Mouse (Mus musculus) embryonic facial prominence, embryonic 12.5 days (tissue): ENCODE results near the gene Olfr1040. TPM values are rescaled to one million over a fixed set of nuclear protein-coding genes. Genes with fewer than 3 reads are reported as not detected.
"Not testable (repeated sequence)": the region's sequence is repeated elsewhere in the genome, so short reads cannot be mapped to it uniquely, and the experiment has no call there.

Source experiments
- ATAC-seq: fragments of 200-750 bp; cut with Nextera tagmentation; 2 replicates; pipeline ENCODE4 v1.8.0; 2017; ENCODE audit not compliant: insufficient number of reproducible peaks, insufficient read depth, low FRiP score, low TSS enrichment
- H3K27ac ChIP-seq: fragments of 300-500 bp; sonication (generic); 2 replicates; pipeline ENCODE4 v1.5.1; 2016; ENCODE audit warnings: mild to moderate bottlenecking
- H3K27me3 ChIP-seq: fragments of 300-500 bp; sonication (generic); 2 replicates; pipeline ENCODE4 v1.6.1; 2016; ENCODE audit warnings: mild to moderate bottlenecking, moderate library complexity
- H3K36me3 ChIP-seq: fragments of 300-500 bp; sonication (generic); 2 replicates; pipeline ENCODE4 v1.6.1; 2016; ENCODE audit warnings: mild to moderate bottlenecking
- H3K4me1 ChIP-seq: fragments of 300-500 bp; sonication (generic); 2 replicates; pipeline ENCODE4 v1.6.1; 2016
- H3K4me2 ChIP-seq: fragments of 300-500 bp; sonication (generic); replicated peaks from 2 replicates; pipeline ENCODE4 v1.6.1; 2016; ENCODE audit warnings: mild to moderate bottlenecking, moderate library complexity
- H3K4me3 ChIP-seq: fragments of 300-500 bp; sonication (generic); 2 replicates; pipeline ENCODE4 v1.5.1; 2016; ENCODE audit warnings: mild to moderate bottlenecking
- H3K9ac ChIP-seq: fragments of 300-500 bp; sonication (generic); 2 replicates; pipeline ENCODE4 v1.6.1; 2016; ENCODE audit warnings: mild to moderate bottlenecking, moderate library complexity
- H3K9me3 ChIP-seq: fragments of 300-500 bp; sonication (generic); 2 replicates; pipeline ENCODE4 v1.6.1; 2016; ENCODE audit warnings: mild to moderate bottlenecking, moderate library complexity
- whole genome bisulfite sequencing: fragments of 180-500 bp; shearing (Covaris S2); methylation state at CpG from one replicate; pipeline ENCODE4 v1.1.7; 2016; 5-methylcytosine and 5-hydroxymethylcytosine counted together
- polyA plus RNA-seq: library from polyadenylated mRNA; unstranded; fragments of >200 nt; fragmentation: Nextera tagmentation; extraction: Ambion mirVana; gene quantifications from 2 replicates; pipeline ENCODE4 v1.2.1, GENCODE M21; 2016

The Olfr1040 gene
- not detected in 2 replicates for polyA plus RNA-seq

DNA sequence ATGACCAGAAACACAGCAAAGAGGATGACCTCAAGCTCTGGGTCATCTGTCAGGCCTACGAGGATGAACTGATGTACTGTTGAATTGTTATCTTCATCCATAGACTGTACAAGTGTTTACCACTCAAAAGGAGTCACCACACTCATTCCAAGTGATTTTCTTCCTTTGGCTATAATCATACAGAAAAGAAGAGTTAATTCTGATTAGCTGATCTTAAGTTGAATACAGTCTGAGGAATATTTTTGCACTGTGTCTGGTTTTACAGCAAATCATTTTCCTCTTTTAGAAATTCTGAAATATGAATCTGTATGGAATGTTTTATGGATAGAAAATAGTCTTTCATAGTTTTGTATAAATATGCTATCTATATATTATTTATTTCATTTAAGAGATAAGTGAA lies at the start of gene Olfr1040:
Gene Olfr1040, minus strand, starts transcription at position 101 of the 400 bp plus-strand sequence.
- no peak for ATAC-seq
- no peaks in the 10 kb centered on the region for H3K4me1 ChIP-seq

GRCm38 (mm10) chr2:86195863-86196262 lies 49.3 kb upstream of the Olfr1040 start:
- no peak overlapping the region for H3K4me3 ChIP-seq
- no peaks in the 10 kb centered on the region for H3K4me1 ChIP-seq
- no peak for ATAC-seq
- H3K4me2 ChIP-seq = no peak overlapping the region
- 50% methylated on average over 1 of the region's 1 CpGs for WGBS
- H3K9ac ChIP-seq = no peak overlapping the region
- no peaks in the 10 kb centered on the region for H3K9me3 ChIP-seq
- no peak overlapping the region for H3K27ac ChIP-seq
- no peaks in the 10 kb centered on the region for H3K36me3 ChIP-seq
- no peaks in the 10 kb centered on the region for H3K27me3 ChIP-seq

More for the DNA sequence above, at the start of gene Olfr1040:
- no peak within 1 kb of the TSS for H3K4me3 ChIP-seq
- H3K9ac ChIP-seq = no peak within 1 kb of the TSS
- no peak within 1 kb of the TSS for H3K27ac ChIP-seq
- H3K4me2 ChIP-seq = no peak within 1 kb of the TSS
- no peaks in the 10 kb centered on the region for H3K9me3 ChIP-seq
- WGBS = 83% methylated on average over 1 of the region's 1 CpGs
- no peaks in the 10 kb centered on the region for H3K36me3 ChIP-seq
- no peaks in the 10 kb centered on the region for H3K27me3 ChIP-seq

DNA sequence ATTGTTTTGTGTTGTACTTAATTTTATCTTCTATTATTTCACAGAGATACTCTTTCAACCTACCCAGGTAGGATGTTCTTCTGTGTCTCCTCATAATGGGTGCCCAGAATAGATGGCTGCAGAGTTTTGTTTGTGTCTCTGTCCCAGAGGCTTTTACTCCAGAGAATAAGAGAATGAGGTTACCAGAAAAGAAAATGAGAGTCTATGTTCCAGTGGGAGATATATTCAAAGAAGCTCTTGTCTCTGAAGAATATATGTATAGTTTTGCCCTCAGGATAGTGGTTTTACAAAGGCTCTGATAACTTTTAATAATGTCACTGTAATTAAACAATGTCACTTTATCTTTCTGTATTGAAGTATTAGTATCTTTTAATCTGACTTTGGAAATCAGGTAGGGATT lies 39.1 kb upstream of the Olfr1040 start, which contains the start of gene Olfr52:
Gene Olfr52, minus strand, starts transcription at position 101 of the 400 bp plus-strand sequence.
- no peaks in the 10 kb centered on the region for H3K27me3 ChIP-seq
- H3K4me3 ChIP-seq = no peak within 1 kb of the TSS
- H3K36me3 ChIP-seq = no peaks in the 10 kb centered on the region
- ATAC-seq = no peak
- no peaks in the 10 kb centered on the region for H3K9me3 ChIP-seq
- H3K4me1 ChIP-seq = no peaks in the 10 kb centered on the region
- H3K27ac ChIP-seq = no peak within 1 kb of the TSS
- no peak within 1 kb of the TSS for H3K4me2 ChIP-seq
- no peak within 1 kb of the TSS for H3K9ac ChIP-seq

- WGBS = 73% methylated on average over 3 of the region's 3 CpGs
- ATAC-seq = no peak
- Histone ChIP-seq H3K36me3 (no peaks in the 10 kb centered on the region), H3K4me2 (no peak overlapping the region), H3K9me3 (no peaks in the 10 kb centered on the region), H3K9ac (no peak overlapping the region), H3K4me3 (no peak overlapping the region), H3K27ac (no peak overlapping the region), H3K27me3 (no peaks in the 10 kb centered on the region), H3K4me1 (no peaks in the 10 kb centered on the region)
Measured at GRCm38 (mm10) chr2:86179950-86180349, 33.4 kb upstream of the Olfr1040 start.

DNA sequence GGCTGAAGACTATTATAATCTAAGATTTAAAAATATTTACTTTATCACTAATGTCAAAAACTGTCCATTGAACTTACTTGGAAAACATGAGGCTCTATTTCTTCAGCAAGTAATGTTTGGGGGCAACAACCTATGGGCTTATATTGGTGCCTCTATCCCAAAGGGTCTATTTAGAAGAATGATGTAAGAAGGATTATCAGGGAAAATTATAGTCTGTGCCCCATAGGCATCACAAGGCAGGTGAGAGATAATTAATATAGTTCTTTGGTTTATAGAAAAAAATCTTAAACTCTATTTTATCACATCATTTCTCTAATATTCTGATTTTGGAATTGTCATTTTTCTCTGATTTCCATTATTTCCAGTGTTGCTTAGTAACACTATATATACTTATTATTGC lies 31.2 kb upstream of the Olfr1040 start, which contains the start of gene Olfr1044:
Gene Olfr1044, minus strand, starts transcription at position 101 of the 400 bp plus-strand sequence.
- Histone ChIP-seq H3K36me3 (no peaks in the 10 kb centered on the region), H3K4me3 (no peak within 1 kb of the TSS), H3K27me3 (no peaks in the 10 kb centered on the region), H3K9ac (no peak within 1 kb of the TSS), H3K4me2 (no peak within 1 kb of the TSS), H3K9me3 (no peaks in the 10 kb centered on the region), H3K27ac (no peak within 1 kb of the TSS), H3K4me1 (no peaks in the 10 kb centered on the region)
- no peak for ATAC-seq

DNA sequence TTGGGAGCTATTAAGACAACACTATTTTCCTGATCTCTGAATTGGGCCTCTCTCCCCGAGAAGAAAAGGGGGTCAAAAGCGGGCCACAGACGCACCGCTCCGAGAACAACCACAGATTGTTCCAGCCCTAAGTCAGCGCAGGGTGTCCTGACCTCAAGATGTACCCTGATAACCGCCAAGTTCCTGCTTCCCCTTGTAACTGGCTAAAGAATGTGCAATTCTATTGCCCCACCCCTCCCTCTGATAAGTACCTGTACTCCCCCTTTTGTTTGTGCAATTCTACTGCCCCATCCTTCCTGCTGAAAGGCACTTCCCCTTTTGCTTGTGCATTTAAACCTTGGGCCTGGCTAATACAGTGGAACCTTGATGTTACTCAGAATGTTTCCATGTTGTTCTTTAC lies 28.9 kb upstream of the Olfr1040 start:
- H3K9me3 ChIP-seq, H3K4me3 ChIP-seq, H3K27me3 ChIP-seq, H3K4me1 ChIP-seq, H3K9ac ChIP-seq, H3K27ac ChIP-seq, H3K4me2 ChIP-seq, H3K36me3 ChIP-seq, ATAC-seq: not testable (repeated sequence)
- 67% methylated on average over 7 of the region's 7 CpGs for WGBS

DNA sequence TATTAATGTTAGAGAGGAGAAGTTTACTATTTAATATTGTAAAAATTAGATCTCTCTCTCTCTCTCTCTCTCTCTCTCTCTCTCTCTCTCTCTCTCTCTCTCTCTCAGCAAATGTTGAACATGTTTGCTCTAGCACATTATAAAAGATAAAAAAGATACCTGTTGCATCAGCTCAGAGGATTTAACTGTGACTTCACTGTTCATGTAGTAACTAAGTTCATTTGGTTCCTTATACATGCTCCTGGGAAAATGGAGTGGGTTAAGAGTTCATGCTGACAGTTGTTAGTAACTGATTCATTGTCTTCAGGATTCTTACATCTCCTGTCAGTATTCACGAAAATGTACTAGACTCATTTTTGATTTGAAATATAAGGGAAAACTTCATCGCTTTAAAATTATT lies 20.9 kb upstream of the Olfr1040 start, which contains the start of gene Olfr1043:
Gene Olfr1043, minus strand, starts transcription at position 101 of the 400 bp plus-strand sequence.
- 85% methylated on average over 2 of the region's 2 CpGs for WGBS
- no peak within 1 kb of the TSS for H3K4me3 ChIP-seq

GRCm38 (mm10) chr2:86161738-86162137 lies 15.2 kb upstream of the Olfr1040 start, which contains the start of gene Olfr1042:
TSS of gene Olfr1042 (minus strand) at chr2:86161838.
- Histone ChIP-seq H3K4me1 (no peaks in the 10 kb centered on the region), H3K27ac (no peak within 1 kb of the TSS), H3K4me3 (no peak within 1 kb of the TSS), H3K36me3 (no peaks in the 10 kb centered on the region), H3K9me3 (no peaks in the 10 kb centered on the region), H3K9ac (no peak within 1 kb of the TSS), H3K4me2 (no peak within 1 kb of the TSS), H3K27me3 (no peaks in the 10 kb centered on the region)
- no peak for ATAC-seq
- 76% methylated on average over 2 of the region's 2 CpGs for WGBS

More for the DNA sequence above, 20.9 kb upstream of the Olfr1040 start, which contains the start of gene Olfr1043:
- no peaks in the 10 kb centered on the region for H3K36me3 ChIP-seq
- H3K9me3 ChIP-seq = no peaks in the 10 kb centered on the region
- no peak within 1 kb of the TSS for H3K27ac ChIP-seq
- no peak for ATAC-seq
- H3K4me2 ChIP-seq = no peak within 1 kb of the TSS
- no peaks in the 10 kb centered on the region for H3K27me3 ChIP-seq
- no peak within 1 kb of the TSS for H3K9ac ChIP-seq
- H3K4me1 ChIP-seq = no peaks in the 10 kb centered on the region

GRCm38 (mm10) chr2:86135828-86136227 lies 10.7 kb downstream of the Olfr1040 start, which contains the start of gene Olfr1039:
TSS of gene Olfr1039 (minus strand) at chr2:86135928.
- Histone ChIP-seq H3K27ac (no peak within 1 kb of the TSS), H3K27me3 (no peaks in the 10 kb centered on the region), H3K9me3 (no peaks in the 10 kb centered on the region), H3K4me1 (no peaks in the 10 kb centered on the region), H3K9ac (no peak within 1 kb of the TSS), H3K4me2 (no peak within 1 kb of the TSS), H3K4me3 (no peak within 1 kb of the TSS), H3K36me3 (no peaks in the 10 kb centered on the region)
- ATAC-seq = no peak
- 94% methylated on average over 1 of the region's 1 CpGs for WGBS

Other genes starting within 250 kb of the Olfr1040 start
- gene Olfr1024, start 241.7 kb downstream of the Olfr1040 start, polyA plus RNA-seq = not detected in 2 replicates
- not detected in 2 replicates for gene Olfr1025-ps1, start 231.5 kb downstream of the Olfr1040 start, polyA plus RNA-seq
- not detected in 2 replicates for gene Olfr1026, start 225.2 kb downstream of the Olfr1040 start, polyA plus RNA-seq
- not detected in 2 replicates for gene Olfr1028, start 196.3 kb downstream of the Olfr1040 start, polyA plus RNA-seq
- gene Olfr1029, start 172.8 kb downstream of the Olfr1040 start, polyA plus RNA-seq = not detected in 2 replicates
- not detected in 2 replicates for gene Olfr1030, start 167.5 kb downstream of the Olfr1040 start, polyA plus RNA-seq
- gene Olfr1031, start 156.4 kb downstream of the Olfr1040 start, polyA plus RNA-seq = not detected in 2 replicates
- not detected in 2 replicates for gene Olfr1032, start 141.2 kb downstream of the Olfr1040 start, polyA plus RNA-seq
- gene Olfr1033, start 126.1 kb downstream of the Olfr1040 start, polyA plus RNA-seq = 0.78 TPM in 1 of 2 replicates, not detected in the other
- gene Olfr1034, start 100.9 kb downstream of the Olfr1040 start, polyA plus RNA-seq = not detected in 2 replicates
- not detected in 2 replicates for gene Olfr1036, start 72.7 kb downstream of the Olfr1040 start, polyA plus RNA-seq
- gene Olfr1037, start 59.3 kb downstream of the Olfr1040 start, polyA plus RNA-seq = not detected in 2 replicates
- gene Olfr1039, start 10.8 kb downstream of the Olfr1040 start, polyA plus RNA-seq = not detected in 2 replicates
- not detected in 2 replicates for gene Olfr1042, start 15.1 kb upstream of the Olfr1040 start, polyA plus RNA-seq
- gene Olfr1043, start 20.8 kb upstream of the Olfr1040 start, polyA plus RNA-seq = not detected in 2 replicates
- not detected in 2 replicates for gene Olfr1044, start 31.1 kb upstream of the Olfr1040 start, polyA plus RNA-seq
- gene Olfr52, start 39.0 kb upstream of the Olfr1040 start, polyA plus RNA-seq = not detected in 2 replicates
- not detected in 2 replicates for gene Olfr1045, start 56.3 kb upstream of the Olfr1040 start, polyA plus RNA-seq
- not detected in 2 replicates for gene Olfr1046, start 72.6 kb upstream of the Olfr1040 start, polyA plus RNA-seq
- gene Olfr1047, start 84.7 kb upstream of the Olfr1040 start, polyA plus RNA-seq = not detected in 2 replicates
- not detected in 2 replicates for gene Olfr1048, start 93.6 kb upstream of the Olfr1040 start, polyA plus RNA-seq
- not detected in 2 replicates for gene Olfr1049, start 111.6 kb upstream of the Olfr1040 start, polyA plus RNA-seq
- not detected in 2 replicates for gene Olfr1051, start 132.4 kb upstream of the Olfr1040 start, polyA plus RNA-seq
- not detected in 2 replicates for gene Olfr1052, start 145.7 kb upstream of the Olfr1040 start, polyA plus RNA-seq
- not detected in 2 replicates for gene Olfr1053, start 168.6 kb upstream of the Olfr1040 start, polyA plus RNA-seq
- gene Olfr1054, start 188.7 kb upstream of the Olfr1040 start, polyA plus RNA-seq = not detected in 2 replicates
- not detected in 2 replicates for gene Olfr1055, start 203.6 kb upstream of the Olfr1040 start, polyA plus RNA-seq
- not detected in 2 replicates for gene Olfr1056, start 215.7 kb upstream of the Olfr1040 start, polyA plus RNA-seq
- gene Olfr1057, start 231.7 kb upstream of the Olfr1040 start, polyA plus RNA-seq = not detected in 2 replicates
- not detected in 2 replicates for gene Olfr1058, start 241.8 kb upstream of the Olfr1040 start, polyA plus RNA-seq